Mouse (Mus musculus) testis, postnatal 10 days (tissue): Measurements from ENCODE around the gene Zfp467.

Experiments
- DNase-seq: peaks from one replicate; pipeline ENCODE4 v3.0.0; 2021; ENCODE audit warnings: low spot score

The Zfp467 gene

DNA sequence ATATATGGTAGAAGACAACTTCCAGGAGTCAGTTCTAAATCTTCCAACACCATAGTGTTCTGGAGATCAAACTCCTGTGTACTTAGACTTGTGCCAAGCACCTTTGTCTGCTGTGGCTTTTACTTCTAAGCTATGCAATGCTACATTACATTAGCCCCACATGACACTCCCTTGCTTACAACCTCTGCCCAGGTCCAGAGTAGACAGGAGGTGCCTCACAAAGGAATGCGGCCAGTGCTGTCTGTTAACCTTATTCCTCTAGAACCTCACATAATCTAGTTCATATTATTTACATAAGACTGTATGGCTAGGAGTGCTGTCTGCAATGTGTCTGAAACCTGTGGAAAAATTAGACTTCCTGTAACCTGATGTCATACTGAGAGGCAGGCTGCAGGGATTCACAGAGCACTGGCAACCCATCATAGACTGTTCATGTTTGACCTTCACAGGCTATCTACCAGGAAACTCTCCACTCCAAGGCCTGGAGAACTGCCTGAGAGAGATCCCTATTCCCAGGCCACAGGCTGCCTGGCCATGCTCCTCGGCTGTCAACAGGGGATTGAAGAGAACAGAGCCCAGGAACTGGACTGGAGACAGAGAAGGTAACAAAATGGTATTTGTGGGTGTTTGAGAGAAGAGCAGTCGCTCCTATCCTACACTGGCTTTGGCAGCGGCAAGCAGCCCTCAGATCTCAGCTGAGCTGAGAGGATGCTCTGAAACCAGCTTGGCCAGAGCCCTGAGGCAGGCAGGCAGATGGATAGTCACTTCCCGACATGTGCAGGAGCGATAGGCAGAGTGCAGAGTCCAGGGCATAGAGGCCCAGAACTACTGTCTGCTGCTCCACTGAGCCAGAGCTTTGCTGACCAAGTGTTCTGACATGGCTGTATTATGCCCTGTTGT is 34.2 kb downstream of the Zfp467 start:
- DNase-seq: no peak

DNA sequence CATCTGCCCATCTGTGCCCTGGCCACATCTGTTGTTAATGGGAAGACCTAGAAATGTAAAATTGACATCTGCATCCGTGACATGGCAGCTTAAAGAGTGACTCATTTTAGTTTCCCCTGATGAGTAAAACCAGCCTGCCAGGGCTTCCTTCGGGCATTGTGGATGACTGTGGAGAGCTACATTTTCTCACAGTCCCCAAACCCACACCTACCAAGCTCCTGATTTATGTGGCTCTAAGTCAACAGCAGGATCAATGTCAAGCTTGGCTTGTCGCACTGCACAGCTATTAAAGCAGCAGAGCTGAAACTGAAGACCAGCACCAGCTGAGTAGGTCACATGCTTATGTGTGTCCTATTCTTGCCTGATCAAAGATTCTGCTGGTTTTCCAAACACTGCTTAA is 35.1 kb downstream of the Zfp467 start:
- DNase-seq: no peak

DNA sequence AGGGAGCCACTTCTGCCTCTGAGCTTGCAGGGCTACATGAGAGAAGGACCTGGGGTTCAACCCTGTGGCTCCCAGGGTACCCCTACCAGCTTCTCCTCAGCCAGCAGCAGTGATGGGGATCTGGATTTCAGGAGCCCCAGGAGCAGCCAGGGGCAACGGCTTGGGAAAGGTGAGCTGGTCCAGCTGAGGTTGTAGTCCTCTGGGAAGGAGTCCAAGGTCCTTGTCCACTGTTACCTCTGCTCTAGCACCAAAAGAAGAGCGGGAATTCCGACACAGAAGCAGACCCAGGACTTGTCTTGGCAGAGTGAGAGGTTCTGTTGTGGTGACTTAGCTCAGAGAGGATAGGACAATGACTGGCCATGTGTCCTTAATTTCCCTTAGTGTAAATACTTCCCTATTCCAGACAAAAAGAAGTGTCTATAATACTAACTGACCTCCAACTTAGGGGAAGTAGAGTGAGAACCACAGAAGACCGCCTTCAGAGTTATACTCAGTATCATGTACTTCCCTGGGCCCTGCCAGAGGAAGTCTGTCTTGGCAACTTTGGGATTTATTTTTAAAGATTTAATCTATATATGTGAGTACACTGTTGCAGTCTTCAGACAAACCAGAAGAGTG is 35.8 kb downstream of the Zfp467 start:
- DNase-seq: peak; percentile 31

DNA sequence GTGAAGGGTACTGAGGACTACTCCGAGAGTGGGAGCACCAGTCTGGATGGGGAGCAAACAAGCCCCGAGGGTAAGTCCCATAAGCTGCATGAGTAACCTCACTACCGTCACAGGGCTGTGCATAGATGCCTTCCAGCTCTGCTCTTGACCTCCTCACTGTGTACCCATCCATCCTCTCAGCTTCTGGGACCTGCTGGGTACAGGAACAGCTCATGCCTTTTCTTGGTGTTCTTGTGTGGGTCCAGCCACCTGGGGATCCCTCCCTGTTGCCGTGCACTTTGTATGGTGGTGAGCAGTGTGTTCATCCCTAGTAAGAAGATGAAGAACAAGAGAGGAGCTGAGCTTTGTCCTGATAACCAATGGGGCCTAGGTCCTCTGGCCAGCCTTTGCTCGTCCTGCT is 41.6 kb downstream of the Zfp467 start:
- DNase-seq: no peak

DNA sequence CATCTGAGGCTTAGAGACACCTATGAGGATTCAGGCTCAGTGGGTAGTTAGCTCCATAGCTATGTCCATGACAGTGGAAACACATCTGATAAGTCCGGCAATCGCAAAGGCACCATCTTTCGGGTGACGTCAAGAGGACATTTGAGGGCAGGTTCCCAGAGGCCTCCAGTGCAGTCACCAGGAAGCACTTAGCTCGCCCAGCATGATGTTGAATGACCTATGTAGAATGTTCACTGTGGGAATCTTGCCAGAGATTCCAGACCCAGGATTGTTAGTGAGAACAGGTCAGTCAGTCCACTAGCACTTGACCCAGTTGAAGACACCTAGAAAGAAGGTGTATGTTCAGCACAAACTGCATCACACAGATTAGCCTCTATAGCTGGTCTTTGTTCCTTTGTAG is 45.7 kb downstream of the Zfp467 start:
- DNase-seq: no peak

DNA sequence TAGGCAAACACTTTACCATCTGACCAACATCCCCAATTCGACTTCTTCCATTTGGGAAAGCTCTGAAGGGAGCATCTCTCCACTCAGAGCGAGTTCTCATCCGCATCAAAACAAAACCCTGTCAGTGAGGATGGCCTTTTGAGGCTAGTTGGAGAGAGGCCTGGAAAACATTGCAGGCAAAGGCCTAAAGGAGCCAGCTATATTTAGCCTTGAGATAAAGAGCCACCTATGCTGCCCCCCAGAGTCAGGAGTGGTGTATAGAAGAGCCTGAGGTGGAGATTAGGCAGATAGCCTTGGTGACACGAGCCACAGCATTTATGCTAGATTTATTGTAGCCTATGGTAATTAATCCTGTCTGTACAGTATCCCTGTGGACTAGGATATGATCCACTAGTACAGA is 48.3 kb downstream of the Zfp467 start:
- no peak for DNase-seq

DNA sequence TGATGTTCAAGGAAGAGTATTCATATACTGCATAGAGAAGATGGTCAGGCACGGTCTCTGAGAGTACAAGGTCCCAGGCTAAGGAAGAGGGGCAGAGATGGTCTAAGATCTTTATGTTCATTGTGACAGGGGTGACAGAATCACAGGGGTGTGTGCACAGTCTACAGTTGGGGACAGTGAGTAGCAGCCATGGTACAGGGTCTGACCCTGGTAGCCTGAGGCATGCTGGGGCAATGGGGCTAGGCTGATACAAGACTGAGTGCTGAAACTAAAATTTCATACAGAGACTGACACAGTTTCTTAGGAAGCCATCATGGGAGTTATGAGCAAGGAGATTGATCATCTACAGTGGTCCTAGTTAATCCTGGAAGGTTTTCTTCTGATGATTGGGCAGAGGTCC is 48.9 kb downstream of the Zfp467 start:
- DNase-seq: no peak

DNA sequence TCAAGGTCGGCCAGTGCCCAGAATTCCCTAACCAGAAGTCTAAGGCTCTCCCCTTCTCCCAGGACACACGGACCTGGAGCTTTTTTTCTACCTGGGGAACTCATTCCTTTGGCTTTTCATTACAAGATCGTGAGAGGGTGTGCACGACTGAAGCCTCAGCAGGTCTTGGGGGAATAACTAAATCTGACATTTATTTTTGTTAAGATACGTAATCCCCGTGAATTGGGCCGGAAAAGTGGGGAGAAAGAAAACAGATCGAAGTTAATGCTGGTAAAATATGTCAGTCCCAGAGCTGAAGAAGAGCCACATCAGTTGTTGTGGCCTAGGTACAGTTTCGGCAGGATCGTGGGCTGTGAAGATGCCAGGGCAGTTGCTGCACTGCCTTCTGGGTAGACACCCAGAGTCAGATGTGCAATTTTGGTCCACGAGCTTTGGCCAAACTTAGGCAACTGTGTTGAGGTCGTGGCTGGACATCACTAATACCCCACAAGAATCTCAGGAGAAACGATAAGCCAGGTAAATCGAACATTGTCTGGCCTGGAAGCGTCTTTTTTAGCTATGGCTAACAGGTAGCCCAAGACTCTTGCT is 49.5 kb downstream of the Zfp467 start:
- no peak for DNase-seq

DNA sequence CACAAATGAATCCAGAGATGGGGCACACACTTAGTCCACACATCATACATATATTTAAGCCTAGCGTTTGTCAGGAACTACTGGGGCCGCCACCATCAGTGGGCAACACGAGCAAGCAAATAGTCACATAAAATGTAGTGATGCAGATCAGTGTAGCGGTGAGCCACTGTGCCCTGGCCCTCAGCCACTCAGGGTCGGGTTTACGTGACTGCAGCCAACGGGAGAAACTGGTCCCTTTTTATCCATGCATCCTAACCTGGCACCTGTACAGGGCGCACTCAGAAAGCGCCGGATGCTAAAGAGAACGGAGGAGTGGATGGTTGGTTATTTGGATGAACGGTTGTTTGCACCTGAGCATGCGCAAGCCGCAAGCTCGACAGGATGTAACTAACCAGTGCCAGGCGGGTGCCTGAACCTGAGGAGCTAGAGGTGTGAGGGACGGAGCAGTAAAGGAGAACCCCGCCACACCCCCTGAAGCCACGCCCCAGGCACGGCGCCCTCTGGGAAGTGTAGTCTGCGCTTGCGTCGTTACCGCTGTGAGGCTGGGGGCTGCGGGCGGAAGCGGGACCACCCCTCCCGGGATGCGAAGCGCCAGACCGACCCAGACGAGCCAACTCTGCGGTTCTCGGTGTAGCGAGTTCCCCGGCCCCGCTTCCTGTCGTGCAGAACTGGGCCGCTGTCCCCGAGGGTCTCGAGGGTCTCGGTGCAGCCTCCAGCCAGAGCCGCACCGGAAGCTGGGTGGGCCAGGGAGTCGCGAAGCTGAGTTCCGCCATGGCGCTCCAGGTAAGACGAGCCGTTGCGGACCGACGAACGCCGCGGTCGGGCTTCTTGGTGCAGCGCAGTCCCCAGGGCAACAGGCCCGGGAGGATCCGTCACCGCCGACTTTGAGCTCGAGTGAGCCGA is 50.3 kb downstream of the Zfp467 start, which contains the start of gene Krba1:
Gene Krba1, plus strand, starts transcription at position 482 of the 903 bp plus-strand sequence.
- peak; percentile 92 for DNase-seq

DNA sequence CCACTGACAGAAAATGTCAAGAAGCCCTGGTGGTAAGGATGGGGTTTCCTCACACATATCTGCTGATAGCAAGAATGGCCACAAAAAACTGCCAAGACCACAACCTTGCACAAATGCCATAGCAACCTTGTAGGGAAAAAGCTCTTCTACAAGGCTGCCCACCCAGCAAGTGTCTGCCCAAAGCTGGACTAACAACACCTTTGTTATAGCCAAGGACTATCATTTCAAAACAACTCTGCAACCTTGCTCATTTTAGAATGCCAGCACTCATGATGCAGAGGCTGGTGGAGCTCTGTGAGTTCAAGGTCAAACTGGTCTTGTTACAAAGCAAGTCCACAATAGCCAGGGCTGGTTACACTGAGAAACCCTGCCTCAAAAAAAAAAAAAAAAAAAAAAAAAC is 51.8 kb downstream of the Zfp467 start:
- no peak for DNase-seq

DNA sequence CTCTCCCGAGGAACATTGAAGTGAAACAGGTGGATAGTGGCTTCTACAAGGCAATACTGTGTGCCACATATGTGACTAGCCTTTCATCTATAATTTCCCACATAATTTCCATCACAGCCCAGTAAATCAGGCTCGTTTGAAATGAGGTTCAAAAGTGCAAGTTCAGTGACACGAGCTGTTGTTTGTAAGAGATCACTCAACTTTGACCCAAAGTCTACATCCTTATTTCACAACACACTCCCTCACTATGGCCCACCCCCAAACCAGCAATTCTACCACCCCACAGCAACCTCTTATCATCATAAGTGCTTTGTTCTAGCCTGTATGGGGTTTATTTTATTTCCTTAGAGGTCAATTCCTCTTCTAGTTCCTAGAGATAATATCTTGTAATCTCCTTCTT is 57.4 kb downstream of the Zfp467 start:
- DNase-seq: no peak
